Mouse (Mus musculus) kidney, adult 18-20 months (tissue): ENCODE data around the gene Cdh4.

ENCODE experiments used
- DNase-seq: peaks from one replicate; pipeline ENCODE4 v3.0.0; 2021

Cdh4 gene

DNA sequence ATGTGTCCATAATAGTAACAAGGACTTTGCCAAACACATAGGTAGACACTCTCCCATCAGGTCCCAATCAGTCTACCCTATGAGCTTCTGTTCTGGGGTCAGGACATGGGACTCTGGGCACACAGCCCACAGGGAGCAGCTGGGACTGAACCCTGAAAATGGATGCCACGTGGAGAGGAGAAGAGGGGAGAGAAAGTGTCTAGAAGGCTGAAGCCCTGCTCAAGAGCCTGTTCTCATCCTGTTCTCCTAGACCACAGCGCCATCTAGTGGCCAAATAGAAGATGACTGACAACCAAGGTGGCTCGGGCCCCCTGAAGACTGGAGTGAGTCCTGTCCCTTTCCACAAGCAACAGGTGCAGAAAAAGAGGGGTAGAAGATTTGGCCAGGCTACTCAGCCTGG lies 432.9 kb downstream of the Cdh4 start:
- DNase-seq = peak; percentile 59

DNA sequence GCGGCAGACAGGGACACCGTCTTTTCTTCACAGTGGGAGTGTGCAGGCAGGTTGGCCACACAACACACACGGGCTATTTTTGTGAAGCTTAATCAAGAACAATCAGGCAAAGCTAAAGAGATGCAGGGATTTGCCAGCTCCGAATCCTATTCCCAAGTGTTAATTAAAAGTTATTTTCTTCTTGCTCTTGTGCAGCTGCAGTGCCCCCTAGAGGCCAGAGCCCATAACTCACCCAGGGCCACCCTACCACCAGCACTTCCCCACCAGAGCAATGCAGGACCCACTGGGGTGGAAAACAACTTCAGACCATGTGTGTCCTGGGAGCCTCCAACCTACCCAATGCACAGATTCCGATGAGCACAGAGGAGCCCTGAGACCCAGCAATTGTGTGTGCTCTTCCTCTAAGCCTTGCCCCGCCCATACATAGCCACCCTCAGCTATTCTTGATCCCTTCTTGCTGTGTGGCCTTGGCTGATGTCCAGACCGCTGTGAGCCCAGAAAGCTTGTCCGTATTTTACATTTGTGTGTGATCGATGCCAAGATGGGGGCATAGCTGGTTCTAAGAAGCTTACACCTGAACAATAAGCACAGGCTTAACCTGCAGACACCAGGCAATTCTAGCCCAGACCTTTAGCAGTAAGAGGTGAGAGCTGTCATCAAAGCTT lies 435.5 kb downstream of the Cdh4 start:
- peak; percentile 33 for DNase-seq

DNA sequence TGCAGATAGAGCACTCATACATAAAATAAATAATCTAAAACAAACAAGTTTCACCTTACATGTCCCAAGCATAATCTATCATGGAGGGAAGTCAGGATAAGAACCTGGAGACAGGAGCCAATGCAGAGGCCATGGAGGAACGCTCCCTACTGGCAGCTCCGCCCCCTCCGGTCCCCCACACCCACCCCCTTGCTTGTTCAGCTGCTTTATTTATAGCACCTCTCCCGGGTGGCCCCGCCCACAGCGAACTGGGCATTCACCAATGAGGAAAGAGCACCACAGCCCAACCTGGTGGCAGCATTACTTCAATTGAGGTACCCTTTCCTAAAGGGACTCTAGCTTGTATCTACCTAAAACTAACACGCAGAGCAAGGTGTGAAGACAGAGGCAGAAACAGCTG lies 442.3 kb downstream of the Cdh4 start:
- DNase-seq = no peak

DNA sequence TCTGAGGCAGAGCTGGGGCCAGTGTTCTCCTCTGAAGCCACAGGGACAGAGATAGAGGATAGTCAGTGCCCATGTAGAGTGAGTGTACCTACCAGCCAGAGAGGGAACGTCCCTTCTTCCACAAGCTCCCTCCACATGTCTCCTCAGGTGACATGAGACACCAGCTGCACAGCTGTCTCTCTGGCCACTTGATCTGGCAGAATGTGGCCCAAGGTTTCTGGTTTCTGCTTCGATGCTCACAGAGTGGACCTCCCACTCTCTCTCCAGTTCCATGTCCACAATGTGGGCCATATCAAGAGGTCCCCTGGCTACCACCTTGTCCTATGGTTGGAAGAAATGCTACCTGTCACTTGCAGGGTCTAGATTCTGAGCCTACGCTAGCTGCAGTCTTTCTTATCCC lies 448.8 kb downstream of the Cdh4 start:
- no peak for DNase-seq

DNA sequence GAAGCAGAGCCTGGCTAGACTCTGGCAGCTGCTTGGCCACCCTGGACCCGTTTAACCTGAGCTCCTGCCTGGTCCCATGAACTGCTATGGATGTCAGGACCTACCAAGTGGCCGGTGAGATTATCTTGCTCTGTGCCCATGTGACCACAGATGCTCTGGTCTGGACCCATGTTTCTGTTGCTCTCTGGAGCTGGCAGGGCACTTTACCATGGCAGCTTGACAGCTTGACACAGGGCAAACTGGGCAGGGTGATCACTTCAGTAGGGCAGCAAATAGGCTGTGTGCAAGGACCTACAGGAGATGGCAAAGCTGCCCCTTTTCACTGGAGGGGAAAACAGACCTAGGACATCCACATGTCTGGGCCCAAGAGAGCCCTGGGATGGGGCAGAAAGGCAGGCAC lies 454.7 kb downstream of the Cdh4 start:
- DNase-seq = no peak

DNA sequence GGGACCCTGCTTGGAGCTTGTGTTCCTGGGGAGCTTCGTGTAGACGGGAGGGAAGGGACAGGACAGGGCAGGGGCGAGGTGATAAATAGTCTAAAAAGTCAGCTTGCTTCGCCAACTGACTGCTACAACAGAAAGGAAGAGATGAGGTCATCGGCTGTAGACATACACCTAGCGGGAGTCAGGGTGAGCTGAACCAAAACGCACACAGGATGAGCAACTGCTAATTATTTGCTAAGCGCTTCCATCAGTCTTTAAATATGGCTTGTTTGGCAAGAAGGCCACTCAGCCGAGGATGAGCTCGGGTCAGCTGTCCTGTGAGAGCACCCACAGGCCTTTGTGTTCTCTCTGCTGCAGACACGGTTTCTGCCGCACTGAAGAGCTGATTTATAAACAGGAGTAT lies 470.7 kb downstream of the Cdh4 start:
- DNase-seq = no peak

DNA sequence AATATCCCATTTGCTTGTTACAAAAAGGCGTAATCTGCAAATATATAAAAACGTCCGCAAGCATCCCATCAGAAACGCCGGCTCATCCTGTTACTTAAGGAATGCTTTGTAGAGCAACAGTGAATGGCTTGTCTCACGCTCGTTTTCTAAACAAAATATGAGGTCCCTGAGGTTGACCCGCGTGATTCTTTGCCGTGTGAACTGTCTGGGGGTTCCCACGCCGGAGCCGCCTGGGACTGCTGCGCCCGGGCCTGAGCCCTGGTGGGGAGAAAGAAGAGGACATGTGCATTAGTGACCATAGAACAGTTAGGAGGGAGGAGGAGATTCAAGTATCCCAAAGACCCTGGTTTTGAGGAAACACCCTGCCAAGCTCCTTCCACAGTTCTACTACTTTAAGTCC lies 471.1 kb downstream of the Cdh4 start:
- no peak for DNase-seq

DNA sequence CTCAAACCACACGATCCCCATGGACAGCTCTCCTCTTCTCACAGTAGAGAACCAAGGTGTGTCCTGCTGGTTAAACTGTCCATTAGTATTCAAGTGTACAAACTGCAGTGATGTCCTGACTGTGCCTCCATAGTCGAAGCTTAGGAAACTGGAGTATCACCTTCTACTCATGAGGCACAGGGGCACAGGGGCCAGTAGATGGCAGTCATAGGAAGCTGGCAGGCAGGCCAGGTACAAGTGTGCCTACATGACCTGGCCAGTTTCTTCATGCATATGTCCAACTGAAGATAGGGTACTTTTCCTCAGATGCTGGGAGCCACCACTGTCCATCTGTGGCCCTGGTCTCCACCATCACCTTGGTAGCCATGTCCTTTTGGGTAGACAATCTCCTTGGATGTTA lies 472.0 kb downstream of the Cdh4 start:
- no peak for DNase-seq

DNA sequence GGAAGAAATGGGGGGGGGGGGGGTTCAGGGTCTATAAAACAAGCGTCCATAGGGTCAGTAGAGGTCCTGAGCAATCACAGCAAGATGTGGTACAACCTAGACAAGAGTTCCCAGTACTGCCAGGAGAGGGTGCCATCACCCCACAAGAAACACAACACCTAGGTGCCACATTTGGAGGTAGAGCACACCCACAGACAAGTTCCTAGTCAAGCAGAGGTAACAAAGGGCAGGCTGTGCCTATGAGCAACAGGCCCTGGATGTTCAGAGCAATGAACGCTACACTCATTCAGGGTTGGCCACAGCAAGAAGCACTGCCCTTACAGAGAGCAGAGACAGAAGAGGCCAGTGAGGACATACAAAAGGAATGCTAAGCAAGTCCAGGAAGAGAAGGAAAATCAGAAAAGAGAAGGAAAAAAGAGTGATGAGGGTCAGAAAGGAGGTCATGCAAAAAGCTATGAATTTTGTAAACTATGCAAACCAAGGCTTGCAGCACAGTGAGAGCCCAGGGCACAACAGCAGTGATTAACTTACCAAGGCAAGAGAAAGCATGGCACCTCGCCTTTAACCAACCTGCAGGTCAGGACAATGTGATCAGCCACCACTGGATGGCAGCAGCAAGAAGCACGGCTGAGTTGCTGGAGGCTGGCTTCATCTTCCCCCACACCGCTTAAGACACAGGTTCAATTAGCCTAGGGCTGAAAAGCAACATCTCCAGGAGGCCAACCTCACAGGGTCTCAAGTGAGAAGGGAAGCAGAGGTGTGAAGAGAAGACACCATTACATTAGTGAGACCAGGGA lies 474.8 kb downstream of the Cdh4 start:
- DNase-seq = peak; percentile 78

DNA sequence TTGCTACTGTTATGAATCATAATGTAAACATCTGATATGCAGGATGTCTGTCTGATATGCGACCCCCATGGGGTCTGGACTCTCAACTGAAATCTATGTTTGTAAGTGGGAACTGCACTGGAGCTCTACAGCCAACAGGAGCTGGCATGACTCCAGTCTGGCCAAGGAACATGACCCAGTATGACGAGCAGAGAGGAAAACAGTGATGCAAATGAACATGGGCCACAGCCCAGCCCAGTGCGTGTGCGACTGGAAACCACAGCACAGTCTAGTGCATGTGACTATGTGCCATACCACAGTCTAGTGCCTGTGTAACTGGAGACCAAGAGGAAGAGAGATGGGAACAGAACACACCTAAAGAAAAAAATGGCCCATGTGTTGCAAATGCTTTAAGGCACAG lies 477.8 kb downstream of the Cdh4 start:
- no peak for DNase-seq

DNA sequence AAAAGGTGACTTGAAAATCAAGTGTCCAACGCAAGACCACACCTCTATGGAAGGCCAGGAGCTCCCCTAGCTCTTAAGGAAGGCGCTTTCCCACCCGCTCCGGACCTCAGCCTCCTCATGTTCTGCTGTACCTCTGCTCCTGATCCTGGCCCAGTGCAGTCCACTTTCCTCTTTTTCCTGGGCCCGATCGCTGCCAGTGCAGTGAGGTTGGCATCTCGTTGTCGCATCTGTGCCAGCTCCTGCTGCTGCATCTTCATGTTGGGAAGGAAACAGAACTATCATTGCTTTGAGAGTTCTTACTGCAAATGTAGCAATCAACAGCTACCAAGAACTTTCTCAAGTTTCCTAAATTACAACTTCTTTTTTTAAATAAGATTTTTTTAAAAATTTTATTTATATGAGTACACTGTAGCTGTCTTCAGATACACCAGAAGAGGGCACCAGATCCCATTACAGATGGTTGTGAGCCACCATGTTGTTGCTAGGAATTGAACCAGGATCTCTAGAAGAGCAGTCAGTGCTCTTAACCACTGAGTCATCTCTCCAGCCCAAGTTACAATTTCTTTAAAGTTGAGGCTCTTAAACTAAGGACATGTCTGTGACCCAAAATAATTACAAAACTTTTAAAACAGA lies 478.9 kb downstream of the Cdh4 start:
- DNase-seq = no peak

DNA sequence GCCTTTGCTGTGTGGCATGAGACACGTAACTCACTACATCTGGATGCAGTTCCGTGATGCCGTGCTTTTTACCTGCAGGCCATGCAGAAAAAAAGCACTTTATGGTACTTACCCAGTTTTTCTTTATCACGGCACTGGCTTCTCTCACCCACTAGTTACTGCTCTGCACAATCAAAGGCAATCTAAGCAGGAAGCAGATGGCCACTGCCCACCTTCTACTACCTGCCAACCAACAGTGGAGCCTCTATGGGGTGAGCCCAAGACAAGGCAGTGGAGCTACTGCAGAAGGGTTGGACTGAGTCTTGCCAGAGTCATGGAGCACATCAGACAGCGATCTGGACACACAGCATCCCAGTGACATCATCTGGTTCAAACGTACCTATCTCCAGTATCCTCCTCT lies 481.8 kb downstream of the Cdh4 start:
- no peak for DNase-seq

DNA sequence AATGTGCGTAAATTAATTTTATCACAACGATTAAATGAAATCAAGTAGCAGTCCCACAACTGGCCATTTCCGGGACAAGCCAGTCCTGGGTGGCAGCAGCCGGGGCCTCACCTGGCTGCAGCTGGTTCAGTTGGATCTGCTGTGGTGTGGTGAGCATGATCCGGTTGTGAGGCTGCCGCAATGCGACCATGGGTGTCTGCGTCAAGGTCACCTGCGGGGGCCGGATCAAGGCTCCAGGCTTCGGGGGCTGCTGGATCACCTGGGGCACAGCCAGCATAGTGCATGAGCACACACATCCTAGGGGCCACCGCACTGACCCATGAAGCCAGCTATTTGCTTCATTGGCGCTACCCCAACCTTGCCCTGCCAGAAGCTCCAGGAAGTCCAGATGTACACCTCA lies 486.9 kb downstream of the Cdh4 start:
- DNase-seq = peak; percentile 70

DNA sequence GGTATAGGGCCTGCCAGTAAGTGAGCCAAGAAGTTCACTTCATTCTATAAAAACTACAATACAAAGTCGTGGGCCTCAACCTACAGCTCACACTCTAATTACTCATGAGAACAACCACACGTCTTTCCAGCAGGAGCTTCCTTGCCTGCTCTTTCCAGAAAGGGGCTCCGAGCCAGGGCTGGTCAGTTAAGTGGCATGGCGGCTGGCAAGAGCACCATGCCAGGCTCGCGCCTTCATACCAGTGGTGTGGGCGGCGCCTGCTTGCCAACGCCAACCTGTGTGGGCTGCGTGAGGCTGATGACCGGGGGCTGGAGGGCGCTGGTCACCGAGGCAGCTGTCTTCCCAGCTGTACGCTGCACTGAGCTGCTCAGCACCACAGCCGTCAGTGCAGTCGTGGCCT lies 489.5 kb downstream of the Cdh4 start:
- DNase-seq = no peak

DNA sequence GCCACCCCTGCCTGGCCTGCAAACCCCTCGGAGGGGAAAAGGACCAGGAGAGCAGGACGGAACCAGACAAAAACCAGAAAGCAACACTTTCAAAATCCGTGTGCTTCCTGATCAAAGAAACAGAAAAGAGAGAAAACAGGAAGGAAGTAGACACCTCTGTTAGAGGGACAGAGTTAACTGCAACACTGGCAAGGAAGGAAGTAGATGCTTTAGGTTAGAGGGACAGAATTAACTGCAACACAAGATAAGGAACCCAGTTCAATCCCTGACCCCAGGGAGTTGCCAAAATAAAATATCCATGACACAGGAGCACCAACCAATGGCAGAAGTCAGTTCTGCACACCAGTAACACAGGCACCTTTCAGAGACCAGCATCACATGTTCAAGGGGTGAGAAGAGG lies 491.9 kb downstream of the Cdh4 start:
- DNase-seq = no peak

DNA sequence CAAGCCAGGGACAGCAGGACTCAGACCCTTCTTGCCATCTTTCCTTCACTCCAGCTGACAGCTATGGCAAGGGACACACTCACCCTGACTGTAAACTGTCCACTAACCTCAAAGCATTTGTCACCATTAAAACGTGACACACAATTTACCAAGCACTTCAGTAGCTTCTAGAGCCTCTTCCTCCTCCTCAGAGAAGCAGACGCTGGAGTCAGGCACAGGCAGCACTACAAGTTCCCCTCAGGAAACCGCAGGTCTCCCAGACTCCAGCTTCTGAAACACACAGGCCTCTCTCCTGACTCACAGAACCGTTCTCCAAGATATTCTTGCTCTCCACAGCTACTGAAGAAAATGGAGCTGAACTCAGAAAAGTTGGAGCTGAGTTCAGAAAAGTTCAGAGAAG lies 494.9 kb downstream of the Cdh4 start:
- DNase-seq = no peak

DNA sequence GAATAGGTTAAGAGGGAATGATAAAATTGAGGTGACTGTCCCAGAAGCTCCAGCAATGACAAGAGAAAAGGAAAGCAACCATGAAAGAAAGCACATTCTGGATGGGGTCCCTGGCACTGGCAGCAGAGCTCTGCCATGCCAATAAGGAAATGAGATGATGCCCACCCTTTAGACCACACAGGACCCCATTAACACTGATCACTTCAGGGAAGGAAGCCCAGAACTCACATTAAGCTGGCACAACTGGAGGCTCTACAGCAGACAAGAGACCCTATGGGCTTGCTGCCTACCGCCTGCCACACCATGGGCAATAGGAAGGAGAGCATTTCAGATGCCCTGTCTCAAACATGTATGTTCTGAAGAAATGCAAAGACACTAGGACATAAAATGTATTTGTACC lies 499.5 kb downstream of the Cdh4 start:
- no peak for DNase-seq

DNA sequence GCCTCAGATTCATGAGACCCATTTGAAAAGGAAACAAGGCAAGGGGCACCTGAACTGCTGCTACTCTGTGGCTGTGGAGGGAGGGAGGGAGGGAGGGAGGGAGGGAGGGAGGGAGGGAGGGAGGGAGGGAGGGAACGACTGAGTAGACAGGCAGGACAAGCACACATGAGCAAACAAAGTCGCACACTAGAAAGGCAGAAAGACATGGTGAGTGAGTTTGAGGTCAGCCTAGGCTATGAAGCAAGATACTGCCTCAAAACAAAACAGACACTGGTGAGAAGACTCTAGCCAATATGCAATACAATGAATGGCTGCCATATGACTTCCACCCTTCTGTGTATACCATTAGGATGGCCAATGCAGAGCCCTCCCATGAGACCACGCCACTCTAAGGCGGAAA lies 502.8 kb downstream of the Cdh4 start:
- DNase-seq = no peak

DNA sequence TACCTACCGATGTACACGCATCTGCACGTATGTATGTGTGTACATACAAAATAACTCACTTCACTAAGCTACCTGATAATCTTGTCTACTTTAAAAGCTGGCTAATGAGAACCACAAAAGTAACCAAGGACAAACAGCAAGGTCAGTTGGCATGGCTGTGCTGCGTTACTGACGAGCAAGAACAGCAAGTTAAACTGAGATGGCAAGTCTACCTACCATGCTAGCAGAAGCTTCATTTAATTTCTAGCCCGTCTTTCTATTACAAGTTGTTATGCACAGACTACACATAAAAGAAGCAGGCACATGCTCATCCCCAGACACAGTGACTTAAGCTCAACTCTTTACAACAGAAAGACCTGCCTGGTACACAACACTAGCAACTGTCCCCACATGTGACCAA lies 504.3 kb downstream of the Cdh4 start:
- DNase-seq = no peak

DNA sequence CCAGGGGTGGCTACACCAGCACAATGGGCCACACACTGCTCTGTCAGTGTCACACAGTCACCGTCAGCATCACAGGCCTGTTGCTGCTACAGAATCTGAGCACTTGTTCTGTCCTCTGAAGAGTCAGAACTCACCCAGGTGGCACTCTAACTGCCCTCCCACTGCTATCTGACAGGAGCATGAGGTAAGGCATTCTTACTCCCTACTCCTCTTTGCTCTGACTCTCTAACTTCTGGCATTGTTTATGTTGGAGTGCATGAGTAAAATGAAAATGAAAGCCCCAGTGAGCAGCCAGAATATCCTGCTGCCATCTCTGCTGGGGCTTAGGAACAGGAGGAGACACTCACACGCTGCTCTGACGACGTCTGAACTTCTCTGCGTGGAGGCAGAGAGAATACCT lies 505.4 kb downstream of the Cdh4 start:
- DNase-seq = no peak

DNA sequence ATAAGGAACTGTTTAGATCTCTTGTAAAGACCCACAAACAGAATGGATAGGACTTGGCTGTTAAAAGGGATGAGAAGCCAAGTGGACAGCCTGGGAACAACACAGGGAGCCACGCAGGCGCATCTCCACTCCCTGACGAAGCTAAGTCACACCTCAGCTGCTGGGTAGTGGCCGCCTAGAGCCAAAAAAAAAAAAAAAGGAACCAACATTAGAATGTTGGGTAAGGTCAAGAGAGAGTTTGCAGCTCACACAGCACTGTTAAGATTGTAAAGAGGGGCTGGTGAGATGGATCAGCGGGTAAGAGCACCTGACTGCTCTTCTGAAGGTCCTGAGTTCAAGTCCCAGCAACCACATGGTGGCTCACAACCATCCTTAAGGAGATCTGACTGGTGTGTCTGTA lies 506.6 kb downstream of the Cdh4 start:
- DNase-seq = no peak
